Mouse (Mus musculus): ENCODE data around the gene Dnah5. TPM values are rescaled to one million over a fixed set of nuclear protein-coding genes. Genes with fewer than 3 reads are reported as not detected.

Gene Dnah5
- polyA plus RNA-seq, 1 experiment = not detected

GRCm38 (mm10) chr15:28260250-28260649 lies 56.7 kb downstream of the Dnah5 start:
- H3K4me1 ChIP-seq (ENCODE audit: control insufficient read depth, insufficient read depth, low read length) = no peaks in the 10 kb centered on the region
- H3K4me3 ChIP-seq (ENCODE audit: insufficient read depth, low read length) = no peak overlapping the region
- TF ChIP-seq POLR2A (IDR thresholded peaks at IDR 0.05; ENCODE audit: borderline replicate concordance, low read depth, low read length) (no peak), CTCF (IDR thresholded peaks at IDR 0.05; ENCODE audit: low read depth, low read length) (no peak)
- H3K27ac ChIP-seq (ENCODE audit: insufficient read depth, low read depth, low read length) = no peak overlapping the region

DNA sequence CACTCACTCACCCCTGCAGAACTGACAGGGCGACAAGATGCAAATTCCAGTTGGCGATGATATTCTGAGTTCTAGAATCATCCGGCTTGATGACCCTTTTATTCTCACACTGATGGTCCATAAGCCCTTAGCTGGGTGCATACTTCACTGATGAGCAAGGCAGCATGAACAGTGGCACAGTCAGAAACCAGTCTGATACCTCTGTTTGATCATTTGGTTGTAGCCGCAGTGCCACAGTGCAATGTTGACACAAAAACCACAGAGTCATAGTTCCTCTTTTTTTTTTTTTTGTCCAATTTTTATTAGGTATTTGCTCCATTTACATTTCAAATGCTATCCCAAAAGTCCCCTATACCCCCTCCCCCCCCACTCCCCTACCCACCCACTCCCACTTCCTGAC lies 95.9 kb downstream of the Dnah5 start:
- Histone ChIP-seq H3K4me1 (ENCODE audit: control insufficient read depth, insufficient read depth, low read length) (no peaks in the 10 kb centered on the region), H3K27ac (ENCODE audit: insufficient read depth, low read depth, low read length) (no peak overlapping the region), H3K4me3 (ENCODE audit: insufficient read depth, low read length) (no peak overlapping the region)
- TF ChIP-seq POLR2A (IDR thresholded peaks at IDR 0.05; ENCODE audit: borderline replicate concordance, low read depth, low read length) = no peak

DNA sequence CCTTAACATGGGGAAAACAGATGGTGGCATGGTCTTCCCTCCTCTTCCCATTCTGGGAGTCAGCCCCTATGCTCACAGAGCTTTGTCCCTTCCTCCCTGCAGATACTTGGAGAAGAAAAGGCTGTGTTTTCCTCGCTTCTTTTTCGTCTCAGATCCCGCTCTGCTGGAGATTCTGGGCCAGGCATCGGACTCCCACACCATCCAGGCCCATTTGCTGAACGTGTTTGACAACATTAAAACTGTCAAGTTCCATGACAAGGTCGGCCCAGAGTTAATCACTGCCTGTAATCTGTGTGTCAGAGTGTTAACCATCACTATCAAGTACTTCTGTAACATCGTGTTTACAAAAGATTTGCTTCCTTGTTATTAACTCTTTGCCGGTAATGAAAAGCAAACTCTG lies 103.6 kb downstream of the Dnah5 start:
- H3K27ac ChIP-seq (ENCODE audit: insufficient read depth, low read depth, low read length) = no peak overlapping the region
- H3K4me3 ChIP-seq (ENCODE audit: insufficient read depth, low read length) = no peak overlapping the region
- H3K4me1 ChIP-seq (ENCODE audit: control insufficient read depth, insufficient read depth, low read length) = no peaks in the 10 kb centered on the region
- no peak for TF ChIP-seq CTCF (IDR thresholded peaks at IDR 0.05; ENCODE audit: low read depth, low read length)
- no peak for TF ChIP-seq POLR2A (IDR thresholded peaks at IDR 0.05; ENCODE audit: borderline replicate concordance, low read depth, low read length)

DNA sequence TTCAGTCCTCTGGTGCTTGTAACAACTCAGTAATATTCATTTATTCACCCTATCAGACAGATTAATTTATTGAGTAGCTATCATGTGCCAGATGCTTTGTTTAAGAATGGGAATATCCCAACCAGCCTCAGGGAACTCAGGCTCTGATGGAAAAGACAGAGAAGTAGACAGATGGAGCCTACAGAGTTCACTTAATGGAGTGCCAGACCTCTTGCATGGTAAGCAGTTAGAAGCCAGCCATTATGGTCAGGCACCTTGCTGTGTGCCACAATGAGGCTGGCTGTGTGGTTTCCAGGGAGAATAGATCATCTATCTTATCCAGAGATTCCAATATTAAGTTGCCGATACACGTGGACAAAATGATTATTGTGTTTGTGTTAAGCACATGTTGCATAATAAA lies 104.3 kb downstream of the Dnah5 start:
- Histone ChIP-seq H3K4me1 (ENCODE audit: control insufficient read depth, insufficient read depth, low read length) (no peaks in the 10 kb centered on the region), H3K4me3 (ENCODE audit: insufficient read depth, low read length) (no peak overlapping the region), H3K27ac (ENCODE audit: insufficient read depth, low read depth, low read length) (no peak overlapping the region)
- no peak for TF ChIP-seq POLR2A (IDR thresholded peaks at IDR 0.05; ENCODE audit: borderline replicate concordance, low read depth, low read length)
- no peak for TF ChIP-seq CTCF (IDR thresholded peaks at IDR 0.05; ENCODE audit: low read depth, low read length)

- H3K4me3 ChIP-seq (ENCODE audit: insufficient read depth, low read length) = no peak overlapping the region
- H3K4me1 ChIP-seq (ENCODE audit: control insufficient read depth, insufficient read depth, low read length) = no peaks in the 10 kb centered on the region
- H3K27ac ChIP-seq (ENCODE audit: insufficient read depth, low read depth, low read length) = no peak overlapping the region
- TF ChIP-seq CTCF (IDR thresholded peaks at IDR 0.05; ENCODE audit: low read depth, low read length) = no peak
- TF ChIP-seq POLR2A (IDR thresholded peaks at IDR 0.05; ENCODE audit: borderline replicate concordance, low read depth, low read length) = no peak
Observed at GRCm38 (mm10) chr15:28310516-28310915, 107.0 kb downstream of the Dnah5 start.

- Histone ChIP-seq H3K27ac (ENCODE audit: insufficient read depth, low read depth, low read length) (no peak overlapping the region), H3K4me3 (ENCODE audit: insufficient read depth, low read length) (no peak overlapping the region), H3K4me1 (ENCODE audit: control insufficient read depth, insufficient read depth, low read length) (peaks cover 2% of the 10 kb centered on the region; the same call in 1 of the 2 replicates)
- TF ChIP-seq CTCF (IDR thresholded peaks at IDR 0.05; ENCODE audit: low read depth, low read length) (no peak), POLR2A (IDR thresholded peaks at IDR 0.05; ENCODE audit: borderline replicate concordance, low read depth, low read length) (no peak)
Observed at GRCm38 (mm10) chr15:28313451-28313850, 109.9 kb downstream of the Dnah5 start.

- Histone ChIP-seq H3K4me3 (ENCODE audit: insufficient read depth, low read length) (no peak overlapping the region), H3K27ac (ENCODE audit: insufficient read depth, low read depth, low read length) (no peak overlapping the region), H3K4me1 (ENCODE audit: control insufficient read depth, insufficient read depth, low read length) (peaks cover 2% of the 10 kb centered on the region; the same call in 1 of the 2 replicates)
- TF ChIP-seq POLR2A (IDR thresholded peaks at IDR 0.05; ENCODE audit: borderline replicate concordance, low read depth, low read length) = no peak
- peak; percentile 89 for TF ChIP-seq CTCF (IDR thresholded peaks at IDR 0.05; ENCODE audit: low read depth, low read length)
Observed at GRCm38 (mm10) chr15:28315812-28316528, 112.4 kb downstream of the Dnah5 start.

GRCm38 (mm10) chr15:28322533-28322932 lies 119.0 kb downstream of the Dnah5 start:
- TF ChIP-seq CTCF (IDR thresholded peaks at IDR 0.05; ENCODE audit: low read depth, low read length) = no peak
- TF ChIP-seq POLR2A (IDR thresholded peaks at IDR 0.05; ENCODE audit: borderline replicate concordance, low read depth, low read length) = no peak
- Histone ChIP-seq H3K27ac (ENCODE audit: insufficient read depth, low read depth, low read length) (no peak overlapping the region), H3K4me1 (ENCODE audit: control insufficient read depth, insufficient read depth, low read length) (no peaks in the 10 kb centered on the region; the same call in 1 of the 2 replicates), H3K4me3 (ENCODE audit: insufficient read depth, low read length) (no peak overlapping the region)

DNA sequence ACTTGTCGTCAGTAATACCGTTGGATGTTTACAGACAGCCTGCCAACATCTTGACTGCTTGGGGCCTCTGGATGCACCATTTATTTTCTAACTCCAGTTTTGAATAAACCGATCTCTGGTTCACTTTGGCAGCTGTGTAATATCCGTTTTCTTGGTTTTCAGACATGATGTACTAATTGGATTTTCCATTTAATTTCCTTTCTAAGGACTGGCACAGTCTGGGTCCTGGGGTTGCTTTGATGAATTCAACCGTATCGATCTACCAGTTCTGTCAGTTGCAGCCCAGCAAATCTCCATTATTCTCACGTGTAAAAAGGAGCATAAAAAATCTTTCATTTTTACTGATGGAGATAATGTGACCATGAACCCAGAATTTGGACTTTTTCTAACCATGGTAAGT lies 123.4 kb downstream of the Dnah5 start:
- TF ChIP-seq CTCF (IDR thresholded peaks at IDR 0.05; ENCODE audit: low read depth, low read length) (no peak), POLR2A (IDR thresholded peaks at IDR 0.05; ENCODE audit: borderline replicate concordance, low read depth, low read length) (no peak)
- H3K4me1 ChIP-seq (ENCODE audit: control insufficient read depth, insufficient read depth, low read length) = no peaks in the 10 kb centered on the region
- H3K27ac ChIP-seq (ENCODE audit: insufficient read depth, low read depth, low read length) = no peak overlapping the region
- H3K4me3 ChIP-seq (ENCODE audit: insufficient read depth, low read length) = no peak overlapping the region

DNA sequence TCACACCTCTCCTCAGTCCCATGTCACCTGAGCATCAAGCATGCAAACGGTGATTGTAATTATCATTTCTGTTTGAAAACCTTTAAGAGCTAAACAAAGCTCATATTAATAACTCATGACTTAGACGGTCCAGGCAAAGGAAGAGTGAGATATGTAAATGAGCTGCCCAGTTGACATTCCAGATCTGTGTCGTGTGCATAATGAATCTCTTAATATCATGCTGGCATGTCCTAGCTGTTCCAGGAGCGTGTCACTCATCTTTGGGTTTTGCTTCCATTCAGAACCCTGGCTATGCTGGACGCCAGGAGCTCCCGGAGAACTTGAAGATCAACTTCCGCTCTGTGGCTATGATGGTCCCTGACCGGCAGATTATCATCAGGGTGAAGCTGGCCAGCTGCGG lies 123.9 kb downstream of the Dnah5 start:
- no peak overlapping the region for H3K4me3 ChIP-seq (ENCODE audit: insufficient read depth, low read length)
- H3K4me1 ChIP-seq (ENCODE audit: control insufficient read depth, insufficient read depth, low read length) = no peaks in the 10 kb centered on the region
- TF ChIP-seq CTCF (IDR thresholded peaks at IDR 0.05; ENCODE audit: low read depth, low read length) (no peak), POLR2A (IDR thresholded peaks at IDR 0.05; ENCODE audit: borderline replicate concordance, low read depth, low read length) (no peak)
- H3K27ac ChIP-seq (ENCODE audit: insufficient read depth, low read depth, low read length) = no peak overlapping the region

All from bone marrow macrophage, adult 2 months (primary cell).